Mouse (Mus musculus) liver, embryonic 14.5 days (tissue): ENCODE results near the gene Ncor1.

ENCODE experiments used
- CTCF ChIP-seq: IDR thresholded peaks from 2 replicates; pipeline ENCODE4 v1.5.1; 2016; ENCODE audit warnings: antibody characterized with exemption, low read depth, control low read depth
- EP300 ChIP-seq: IDR thresholded peaks from 2 replicates; pipeline ENCODE4 v1.6.1; 2016; ENCODE audit warnings: antibody characterized with exemption, low read depth

DNA sequence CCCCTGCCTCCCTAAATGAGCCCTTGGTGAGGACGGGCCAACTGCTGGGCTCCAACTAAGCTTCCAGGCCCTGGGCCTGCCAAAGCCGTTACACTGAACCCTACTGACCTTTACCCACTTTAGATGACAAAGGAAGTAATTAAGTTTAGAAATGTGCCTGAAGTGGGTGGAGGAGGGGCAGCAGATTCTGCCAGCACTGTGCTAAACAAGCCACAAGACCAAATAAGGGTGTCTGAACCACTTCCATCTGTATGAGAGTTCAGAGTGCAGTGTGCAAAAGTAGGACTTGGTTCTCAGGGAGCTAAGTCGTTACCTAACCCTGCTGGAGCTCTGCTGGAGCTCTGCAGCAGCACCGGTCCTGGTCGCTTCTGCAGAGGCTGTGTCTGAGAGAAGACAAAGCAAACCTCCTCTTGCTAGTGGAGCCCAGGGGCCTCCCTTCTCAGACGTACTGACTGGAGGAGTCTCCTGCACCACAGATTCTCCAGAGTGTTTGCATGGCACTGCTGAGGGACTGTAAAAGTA is 36.5 kb upstream of the Ncor1 start:
- TF ChIP-seq CTCF (no peak), EP300 (no peak)
